Mouse (Mus musculus) ES-Bruce4 (cell line): ENCODE measurements around the gene Utp20. TPM values are rescaled to one million over a fixed set of nuclear protein-coding genes. Genes with fewer than 3 reads are reported as not detected.

Experiments used
- H3K27ac ChIP-seq: 2 replicates; pipeline ENCODE4 v1.5.1; 2012; ENCODE audit warnings: low read length, inconsistent platforms; ENCODE audit not compliant: insufficient read depth
- H3K27me3 ChIP-seq: 2 replicates; pipeline ENCODE4 v1.6.1; 2012; ENCODE audit warnings: mild to moderate bottlenecking, low read length, inconsistent platforms; ENCODE audit not compliant: control insufficient read depth, poor library complexity, insufficient read depth, severe bottlenecking
- H3K36me3 ChIP-seq: 2 replicates; pipeline ENCODE4 v1.6.1; 2012; ENCODE audit warnings: inconsistent platforms, mild to moderate bottlenecking, low read length, moderate library complexity; ENCODE audit not compliant: control insufficient read depth, poor library complexity, insufficient read depth, severe bottlenecking
- H3K4me1 ChIP-seq: one replicate; pipeline ENCODE4 v1.8.1; 2011; ENCODE audit warnings: low read length; ENCODE audit not compliant: control insufficient read depth, insufficient read depth
- H3K4me3 ChIP-seq: 2 replicates; pipeline ENCODE4 v1.5.1; 2011; ENCODE audit warnings: low read depth, mild to moderate bottlenecking, low read length
- H3K9ac ChIP-seq: 2 replicates; pipeline ENCODE4 v1.6.1; 2012; ENCODE audit warnings: low read depth, mild to moderate bottlenecking, inconsistent platforms; ENCODE audit not compliant: poor library complexity, severe bottlenecking
- H3K9me3 ChIP-seq: replicated peaks from 2 replicates; pipeline ENCODE4 v1.6.1; 2012; ENCODE audit warnings: mild to moderate bottlenecking, low read length, inconsistent platforms; ENCODE audit not compliant: control insufficient read depth, poor library complexity, insufficient read depth, severe bottlenecking
- CTCF ChIP-seq: IDR thresholded peaks from one replicate; pipeline ENCODE4 v1.8.1; 2011; ENCODE audit warnings: low read depth, low read length
- EP300 ChIP-seq: IDR thresholded peaks from 2 replicates; pipeline ENCODE4 v1.6.1; 2011; ENCODE audit warnings: low read depth, low read length; ENCODE audit not compliant: insufficient read depth
- POLR2A ChIP-seq: IDR thresholded peaks from one replicate; pipeline ENCODE4 v1.8.1; 2011; ENCODE audit warnings: low read length; ENCODE audit not compliant: insufficient read depth
- polyA plus RNA-seq: library from polyadenylated mRNA; stranded (reverse); fragments of >200 nt; gene quantifications from 2 replicates; pipeline ENCODE4 v1.2.4, GENCODE M21; 2011; ENCODE audit warnings: low read depth; ENCODE audit not compliant: missing spikeins, insufficient read depth, insufficient read length

The Utp20 gene
- polyA plus RNA-seq, 1 experiment, result 71.3 TPM

DNA sequence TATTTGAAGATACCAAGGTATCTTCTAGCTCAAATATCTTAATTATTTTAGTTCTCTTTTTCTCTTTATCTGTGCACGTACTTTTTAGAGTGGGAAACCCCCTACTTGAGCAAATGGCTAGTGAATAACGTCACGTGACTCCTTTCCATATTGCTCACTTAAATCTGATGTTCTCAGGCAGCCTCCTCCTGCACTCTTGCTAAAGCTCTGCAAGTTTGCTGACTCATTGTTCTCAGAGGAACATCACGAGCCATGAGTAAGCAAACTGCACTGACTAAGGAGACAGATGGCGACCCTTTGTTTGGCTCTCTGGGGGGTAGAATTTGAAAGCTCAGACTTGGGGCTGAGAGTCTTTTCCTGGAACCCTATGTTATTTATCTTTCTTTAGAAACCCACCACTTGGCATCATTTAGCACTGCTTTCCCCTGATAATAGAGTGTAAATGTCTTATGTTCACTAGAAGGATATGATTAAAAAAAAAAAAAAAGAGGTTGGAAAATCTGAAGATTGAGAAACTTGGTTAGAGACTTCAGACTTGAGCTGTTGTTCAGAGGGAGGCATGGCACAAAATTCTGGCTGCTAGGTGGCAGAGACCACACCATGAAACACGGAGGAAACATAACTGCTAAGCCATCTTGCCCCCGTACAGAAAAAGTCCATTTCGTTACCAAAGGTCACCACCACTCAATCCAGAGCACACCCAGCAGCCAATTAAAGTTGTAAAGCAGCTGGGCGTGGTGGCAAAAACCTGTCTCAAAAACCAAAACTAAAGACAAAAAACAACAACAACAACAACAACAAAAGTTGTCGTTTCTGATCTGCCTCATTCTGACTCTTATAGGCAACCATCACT lies 117.7 kb downstream of the Utp20 start:
- no peak overlapping the region for H3K9ac ChIP-seq
- no peaks in the 10 kb centered on the region for H3K36me3 ChIP-seq
- H3K9me3 ChIP-seq, result no peaks in the 10 kb centered on the region
- peak overlapping the region; percentile 87 for H3K27ac ChIP-seq
- TF ChIP-seq EP300 (peak; percentile 82), POLR2A (no peak)
- H3K4me3 ChIP-seq, result no peak overlapping the region
- no peaks in the 10 kb centered on the region for H3K27me3 ChIP-seq
- peaks cover 3% of the 10 kb centered on the region for H3K4me1 ChIP-seq

GRCm38 (mm10) chr10:88700938-88701337 lies 125.7 kb downstream of the Utp20 start:
- Histone ChIP-seq H3K27ac (0 out of 2 replicates have a peak overlapping the region, but pooled peaks have one; percentile 25), H3K4me3 (no peak overlapping the region), H3K36me3 (no peaks in the 10 kb centered on the region), H3K27me3 (no peaks in the 10 kb centered on the region), H3K9ac (no peak overlapping the region), H3K9me3 (no peaks in the 10 kb centered on the region; the same call in 1 of the 2 replicates), H3K4me1 (peaks cover 1% of the 10 kb centered on the region)
- TF ChIP-seq EP300 (no peak), CTCF (no peak), POLR2A (no peak)

Other genes with a start within 250 kb of the Utp20 start
- gene Mybpc1, start 221.7 kb downstream of the Utp20 start, polyA plus RNA-seq, result not detected in 2 replicates
- gene Spic, start 141.8 kb downstream of the Utp20 start, polyA plus RNA-seq, result 0.45 TPM in 1 of 2 replicates, not detected in the other
- gene Arl1, start 95.9 kb downstream of the Utp20 start, polyA plus RNA-seq, result 74.0 and 79.1 TPM in 2 replicates
- gene Slc5a8, start 59.2 kb upstream of the Utp20 start, polyA plus RNA-seq, result 0.10 and 0.17 TPM in 2 replicates